Mouse (Mus musculus) inflammation-experienced regulatory T-cells (primary cell): ENCODE results near the gene Mrps18c. TPM values are rescaled to one million over a fixed set of nuclear protein-coding genes. Genes with fewer than 3 reads are reported as not detected.

Experiments used
- polyA plus RNA-seq, 2 experiments: library from polyadenylated mRNA; unstranded; fragments of 100-300 nt; shearing (Covaris generic); gene quantifications; one replicate each; pipeline ENCODE4 v1.2.1; 2017

Gene Mrps18c
- polyA plus RNA-seq = 100 to 1,000 TPM; 112 to 129 TPM

DNA sequence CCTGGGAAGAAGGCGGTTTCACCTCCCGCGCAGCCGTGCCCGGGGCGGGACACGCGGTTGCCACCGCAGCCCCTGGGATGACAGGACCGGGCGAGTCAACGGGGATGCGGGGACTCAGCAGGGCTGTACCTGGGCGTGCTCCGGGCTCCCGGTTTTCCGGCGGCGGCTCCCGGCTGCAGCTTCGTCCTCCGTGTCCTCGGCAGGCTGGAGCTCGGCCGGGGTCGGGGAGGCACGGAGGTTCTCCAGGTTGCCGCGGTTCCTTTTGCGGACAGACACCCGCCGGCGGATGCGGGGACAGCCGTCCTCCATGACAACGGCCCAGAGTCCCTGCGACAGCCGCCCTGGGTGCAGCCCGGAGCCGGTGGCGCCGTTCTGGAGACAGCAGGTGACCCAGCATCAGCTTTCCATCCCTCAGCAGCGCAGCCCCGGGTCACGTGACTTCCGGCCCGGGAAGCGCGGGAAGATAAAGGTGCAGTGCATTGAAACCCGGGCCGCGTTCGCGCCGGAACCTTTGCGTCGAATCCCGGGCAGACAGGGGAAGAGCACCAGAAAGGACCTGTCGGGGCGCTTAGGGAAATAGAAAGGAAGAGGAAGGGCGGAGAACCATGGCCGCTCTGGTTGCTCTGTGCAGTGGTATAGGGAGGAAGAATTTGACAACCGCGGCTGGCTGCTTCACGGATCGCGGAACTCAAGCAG, at the start of gene Mrps18c, which contains the start of gene Helq:
Gene Mrps18c (plus strand): TSS at position 463 of the 696 bp plus-strand sequence.
Gene Helq (minus strand): TSS at position 434 of the 696 bp plus-strand sequence.

DNA sequence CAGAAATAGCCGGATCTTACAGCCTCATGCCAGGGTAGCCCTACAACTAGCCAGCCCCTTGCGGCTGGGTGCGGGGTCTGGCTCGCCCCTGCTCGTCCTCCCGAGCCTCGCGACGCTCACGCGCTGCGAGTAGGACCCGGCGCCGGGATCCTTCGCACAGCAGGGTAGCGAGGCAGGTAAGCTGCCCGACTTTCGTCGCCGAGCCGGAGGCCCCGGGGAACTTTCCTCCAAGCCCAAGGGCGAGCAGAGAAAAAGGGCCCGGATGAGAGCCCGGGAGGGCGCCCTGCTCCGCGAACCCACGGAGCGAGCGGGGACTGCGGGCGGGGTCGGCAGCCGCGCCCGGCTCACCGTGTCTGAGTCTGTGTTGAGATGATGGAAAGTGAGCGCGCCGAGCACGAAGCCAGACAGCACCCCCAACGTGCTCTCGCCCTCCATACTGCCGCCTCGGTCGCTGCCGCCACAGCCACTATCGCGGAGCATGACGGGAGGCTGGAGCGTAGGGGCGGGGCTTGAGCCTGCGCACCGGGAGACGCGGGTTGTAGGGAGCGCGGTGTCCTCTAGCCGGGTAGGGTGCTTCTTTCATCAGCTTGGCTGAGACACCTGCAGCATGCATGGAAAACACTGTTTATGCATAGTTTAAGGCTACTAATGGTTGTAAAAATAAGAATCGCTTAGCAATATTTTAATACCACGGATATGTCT, 22.2 kb downstream of the Mrps18c start, which contains the start of gene Abraxas1:
Gene Abraxas1 (minus strand): TSS at position 483 of the 702 bp plus-strand sequence.

GRCm38 (mm10) chr5:100845485-100845847, 47.0 kb downstream of the Mrps18c start, which contains the start of gene Gpat3:
TSS of gene Gpat3 (plus strand) at chr5:100845713.

Other genes starting within 250 kb of the Mrps18c start
- gene Plac8, start 226.4 kb upstream of the Mrps18c start, polyA plus RNA-seq = 1 to 10 TPM; 5.7 to 8.8 TPM
- gene Coq2, start 123.5 kb upstream of the Mrps18c start, polyA plus RNA-seq = 10 to 100 TPM; 37.7 to 40.1 TPM
- gene Hpse, start 78.9 kb upstream of the Mrps18c start, polyA plus RNA-seq = 1 to 10 TPM; 1.2 to 3.9 TPM
- gene Helq, start within 50 bp of the Mrps18c start, polyA plus RNA-seq = 10 to 100 TPM; 25.6 to 25.9 TPM
- 10 to 100 TPM; 23.8 to 27.9 TPM for gene Abraxas1, start 22.3 kb downstream of the Mrps18c start, polyA plus RNA-seq
- 1 to 10 TPM in 1 of 2 experiments, not detected in 1; 2.3 TPM for gene Gpat3, start 47.1 kb downstream of the Mrps18c start, polyA plus RNA-seq